Mouse (Mus musculus) limb, embryonic 14.5 days (tissue): ENCODE data around the gene Rasgrf2. TPM values are rescaled to one million over a fixed set of nuclear protein-coding genes. Genes with fewer than 3 reads are reported as not detected.
A peak's percentile ranks its signal among the peaks of the same experiment; 100 is the strongest.

ENCODE experiments used
- ATAC-seq: fragments of 200-750 bp; cut with Nextera tagmentation; 2 replicates; pipeline ENCODE4 v1.8.0; 2017; ENCODE audit warnings: low read depth, moderate number of reproducible peaks, moderate TSS enrichment; ENCODE audit not compliant: low FRiP score
- DNase-seq: peaks from one replicate; pipeline ENCODE4 v3.0.0-alpha.2; 2015; ENCODE audit warnings: low spot score
- H3K27ac ChIP-seq: fragments of 300-500 bp; sonication (generic); replicated peaks from 2 replicates; pipeline ENCODE4 v1.5.1; 2014; ENCODE audit warnings: low read depth, mild to moderate bottlenecking, low read length, moderate library complexity, mixed read lengths
- H3K27me3 ChIP-seq: fragments of 300-500 bp; sonication (generic); 2 replicates; pipeline ENCODE4 v1.6.1; 2014; ENCODE audit warnings: low read length, mixed read lengths; ENCODE audit not compliant: control insufficient read depth, insufficient read depth
- H3K36me3 ChIP-seq: fragments of 300-500 bp; sonication (generic); 2 replicates; pipeline ENCODE4 v1.6.1; 2014; ENCODE audit warnings: mild to moderate bottlenecking, low read length, moderate library complexity, mixed read lengths; ENCODE audit not compliant: control insufficient read depth, insufficient read depth
- H3K4me1 ChIP-seq: fragments of 300-500 bp; sonication (generic); 2 replicates; pipeline ENCODE4 v1.6.1; 2014; ENCODE audit warnings: antibody characterized with exemption, low read length, mixed read lengths; ENCODE audit not compliant: control insufficient read depth, insufficient read depth
- H3K4me2 ChIP-seq: fragments of 300-500 bp; sonication (generic); replicated peaks from 2 replicates; pipeline ENCODE4 v1.6.1; 2014; ENCODE audit warnings: low read depth, mild to moderate bottlenecking, low read length, moderate library complexity; ENCODE audit not compliant: severe bottlenecking
- H3K4me3 ChIP-seq: fragments of 300-500 bp; sonication (generic); replicated peaks from 2 replicates; pipeline ENCODE4 v1.5.1; 2014; ENCODE audit warnings: low read length
- H3K9ac ChIP-seq: fragments of 300-500 bp; sonication (generic); 2 replicates; pipeline ENCODE4 v1.6.1; 2014; ENCODE audit warnings: mild to moderate bottlenecking, low read depth, low read length, moderate library complexity; ENCODE audit not compliant: severe bottlenecking
- H3K9me3 ChIP-seq: fragments of 300-500 bp; sonication (generic); 2 replicates; pipeline ENCODE4 v1.6.1; 2016; ENCODE audit warnings: low read length; ENCODE audit not compliant: control insufficient read depth
- POLR2A ChIP-seq: fragments of 200-500 bp; IDR thresholded peaks from 2 replicates; pipeline ENCODE4 v1.8.0; 2012; ENCODE audit warnings: inconsistent platforms, mild to moderate bottlenecking, moderate library complexity, borderline replicate concordance; ENCODE audit not compliant: insufficient read depth, insufficient read length; ENCODE audit errors: extremely low read depth
- WGBS: fragments of 180-500 bp; shearing (Covaris S2); extraction: QIAGEN DNeasy Blood & Tissue Kit; methylation state at CpG from one replicate; pipeline ENCODE4 v1.1.7; 2014; 5-methylcytosine and 5-hydroxymethylcytosine counted together
- polyA plus RNA-seq, 2 experiments: library from polyadenylated mRNA; depleted of rRNA in 1 of 2; stranded (reverse) in 1 of 2; unstranded in 1 of 2; fragments of >200 nt; fragmentation: Nextera tagmentation in 1 of 2; extraction: Ambion mirVana in 1 of 2; gene quantifications; 2 replicates each; pipeline versions ENCODE4 v1.2.1 to v1.2.3; 2012 to 2014

Rasgrf2 gene
- polyA plus RNA-seq, 2 experiments, result 0.18 to 0.57 TPM

DNA sequence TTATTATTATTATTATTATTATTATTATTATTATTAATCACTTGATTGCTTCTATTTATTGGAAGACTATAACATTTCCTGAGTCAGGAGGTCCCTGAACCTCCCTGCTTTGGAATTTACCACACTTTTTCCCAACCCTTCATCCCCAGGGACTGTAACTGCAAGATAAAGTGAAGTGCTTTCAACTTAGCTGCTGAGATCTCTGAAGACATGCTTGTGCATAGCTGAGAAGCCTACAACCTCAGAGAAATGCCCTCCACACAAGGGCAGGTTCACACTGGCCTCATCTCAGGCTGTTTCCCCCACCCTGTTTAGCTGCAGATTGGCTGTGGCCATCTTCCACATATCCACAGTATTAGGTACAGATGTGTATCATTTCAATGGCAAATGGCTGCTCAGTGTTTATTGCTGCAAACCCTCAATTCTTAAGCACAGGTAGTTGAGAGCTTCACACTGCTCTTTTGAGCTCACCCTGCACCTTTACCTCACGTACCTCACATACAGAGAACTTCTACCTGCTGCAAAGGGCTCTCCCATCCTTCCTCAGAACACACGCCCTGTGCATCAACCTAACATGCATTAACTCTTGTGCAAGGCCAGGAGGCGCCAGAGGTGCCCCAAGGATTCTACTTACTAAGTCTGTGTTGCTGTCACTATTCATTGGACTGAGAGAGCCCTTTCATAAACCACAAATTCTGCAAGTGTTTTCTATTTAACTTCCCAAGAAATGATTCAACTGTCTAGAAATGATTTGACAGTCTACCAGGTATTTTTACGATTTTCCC, 202.7 kb downstream of the Rasgrf2 start:
- TF ChIP-seq POLR2A, result no peak
- H3K27me3 ChIP-seq, result no peaks in the 10 kb centered on the region
- no peaks in the 10 kb centered on the region for H3K9me3 ChIP-seq
- no peak overlapping the region for H3K27ac ChIP-seq
- 67% methylated on average over 4 of the region's 4 CpGs for WGBS
- H3K4me1 ChIP-seq, result no peaks in the 10 kb centered on the region
- H3K36me3 ChIP-seq, result no peaks in the 10 kb centered on the region
- ATAC-seq (no peak), DNase-seq (no peak)
- no peak overlapping the region for H3K9ac ChIP-seq
- H3K4me2 ChIP-seq, result no peak overlapping the region
- H3K4me3 ChIP-seq, result no peak overlapping the region

DNA sequence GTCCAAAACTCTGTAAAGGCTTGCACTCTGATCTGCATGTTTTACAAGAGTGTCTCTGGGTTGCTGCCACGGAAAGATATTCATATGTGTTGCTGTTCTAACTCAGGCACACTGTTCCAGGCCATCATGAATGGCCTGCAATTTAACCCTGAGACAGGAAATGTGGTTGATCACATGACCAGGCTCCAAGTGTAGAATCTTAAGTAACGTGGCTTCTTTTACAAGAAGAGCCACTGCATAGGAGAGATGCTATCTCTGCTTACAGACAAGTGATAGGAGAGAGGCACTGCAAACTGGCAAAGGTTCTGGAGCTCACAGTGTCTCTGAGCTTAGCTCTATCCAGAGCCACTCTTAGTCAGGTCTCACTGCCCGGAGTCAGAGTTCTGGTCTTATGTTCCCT, 210.4 kb downstream of the Rasgrf2 start:
- TF ChIP-seq POLR2A, result no peak

DNA sequence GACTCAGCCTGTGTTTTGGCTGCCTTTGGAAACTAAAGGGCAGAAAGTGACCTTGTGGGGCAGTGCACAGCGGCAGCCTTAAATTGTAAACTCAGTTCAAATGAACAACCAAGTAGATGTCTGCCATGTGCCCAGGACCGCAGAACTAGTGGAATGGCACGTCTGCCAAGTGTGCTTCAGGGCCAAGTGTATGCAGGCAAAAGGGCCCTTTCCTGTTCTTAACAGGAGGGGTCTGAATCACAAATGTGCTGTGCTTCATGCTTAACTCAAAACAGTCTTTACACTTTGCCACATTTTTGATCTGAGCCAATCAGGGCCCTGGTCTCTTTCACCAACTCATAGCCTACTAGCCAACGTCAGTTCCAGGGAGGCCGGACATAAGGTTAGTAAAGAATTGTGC, 212.7 kb downstream of the Rasgrf2 start:
- Histone ChIP-seq H3K4me2 (no peak overlapping the region), H3K36me3 (no peaks in the 10 kb centered on the region), H3K4me1 (peaks cover 4% of the 10 kb centered on the region), H3K9ac (no peak overlapping the region), H3K9me3 (no peaks in the 10 kb centered on the region), H3K27me3 (no peaks in the 10 kb centered on the region), H3K27ac (no peak overlapping the region), H3K4me3 (no peak overlapping the region)
- ATAC-seq (no peak), DNase-seq (no peak)
- TF ChIP-seq POLR2A, result no peak
- WGBS, result 64% methylated on average over 5 of the region's 5 CpGs

More for the DNA sequence above, 210.4 kb downstream of the Rasgrf2 start:
- ATAC-seq, result no peak
- Histone ChIP-seq H3K9ac (no peak overlapping the region), H3K4me1 (no peaks in the 10 kb centered on the region), H3K36me3 (no peaks in the 10 kb centered on the region), H3K9me3 (no peaks in the 10 kb centered on the region), H3K4me2 (no peak overlapping the region), H3K27me3 (no peaks in the 10 kb centered on the region), H3K27ac (no peak overlapping the region), H3K4me3 (no peak overlapping the region)
- DNase-seq, result no peak
- WGBS, result 50% methylated on average over 3 of the region's 3 CpGs

DNA sequence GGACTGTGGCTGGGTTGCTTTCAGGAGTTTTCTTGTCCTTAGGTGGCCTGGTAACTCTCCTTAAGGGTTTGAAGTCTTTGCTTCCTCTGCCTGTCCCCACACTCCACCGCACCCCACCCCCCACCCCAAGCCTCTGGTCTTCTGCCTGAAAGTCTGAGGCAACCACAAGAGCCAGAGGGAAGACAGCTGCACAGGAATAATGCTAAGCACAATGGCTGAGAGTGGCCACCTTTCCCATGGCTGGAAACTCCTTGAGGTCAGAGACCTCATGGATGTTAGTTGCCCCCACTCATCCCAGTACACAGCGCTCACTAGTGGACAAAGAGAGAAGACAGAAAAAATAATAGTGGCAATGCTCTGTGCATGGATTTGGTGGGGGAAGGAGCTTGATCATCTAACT, 213.6 kb downstream of the Rasgrf2 start:
- DNase-seq (no peak), ATAC-seq (no peak)
- TF ChIP-seq POLR2A, result no peak
- peaks cover 4% of the 10 kb centered on the region for H3K4me1 ChIP-seq
- H3K4me3 ChIP-seq, result no peak overlapping the region
- H3K36me3 ChIP-seq, result no peaks in the 10 kb centered on the region
- no peak overlapping the region for H3K9ac ChIP-seq
- 89% methylated on average over 2 of the region's 2 CpGs for WGBS
- H3K27me3 ChIP-seq, result no peaks in the 10 kb centered on the region
- no peak overlapping the region for H3K4me2 ChIP-seq
- H3K9me3 ChIP-seq, result no peaks in the 10 kb centered on the region
- H3K27ac ChIP-seq, result no peak overlapping the region

DNA sequence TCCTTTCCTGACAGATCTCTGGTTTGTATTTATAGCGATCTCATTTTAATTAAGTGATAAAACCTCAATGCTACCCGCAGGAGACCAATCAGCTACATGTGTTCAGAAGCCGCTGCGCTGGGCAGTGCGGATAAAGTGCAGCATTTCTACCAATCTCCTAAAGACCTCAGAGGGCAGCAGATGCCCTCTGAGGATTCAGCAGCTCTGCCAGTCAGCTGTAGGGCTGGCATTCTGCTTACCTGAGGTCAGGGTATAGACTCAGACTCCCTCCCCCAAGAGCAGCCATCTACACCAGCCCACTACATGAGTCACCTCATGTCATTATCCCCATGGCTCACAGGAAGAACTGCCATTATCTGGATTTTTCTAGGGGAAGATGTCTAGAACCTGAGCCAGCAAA, 215.1 kb downstream of the Rasgrf2 start:
- no peak overlapping the region for H3K27ac ChIP-seq
- WGBS, result 23% methylated on average over 5 of the region's 5 CpGs
- no peak for TF ChIP-seq POLR2A
- peak overlapping the region; percentile 20 for H3K4me2 ChIP-seq
- H3K36me3 ChIP-seq, result no peaks in the 10 kb centered on the region
- no peaks in the 10 kb centered on the region for H3K9me3 ChIP-seq
- H3K9ac ChIP-seq, result no peak overlapping the region
- H3K27me3 ChIP-seq, result no peaks in the 10 kb centered on the region
- ATAC-seq, result no peak
- H3K4me3 ChIP-seq, result no peak overlapping the region
- DNase-seq, result no peak
- H3K4me1 ChIP-seq, result peaks cover 5% of the 10 kb centered on the region
